Mouse (Mus musculus) lung, postnatal 4 days (tissue): ENCODE data around the gene Lrig1.

Source experiments
- DNase-seq, 2 experiments: peaks; one replicate each; pipeline ENCODE4 v3.0.0; 2021

The Lrig1 gene

DNA sequence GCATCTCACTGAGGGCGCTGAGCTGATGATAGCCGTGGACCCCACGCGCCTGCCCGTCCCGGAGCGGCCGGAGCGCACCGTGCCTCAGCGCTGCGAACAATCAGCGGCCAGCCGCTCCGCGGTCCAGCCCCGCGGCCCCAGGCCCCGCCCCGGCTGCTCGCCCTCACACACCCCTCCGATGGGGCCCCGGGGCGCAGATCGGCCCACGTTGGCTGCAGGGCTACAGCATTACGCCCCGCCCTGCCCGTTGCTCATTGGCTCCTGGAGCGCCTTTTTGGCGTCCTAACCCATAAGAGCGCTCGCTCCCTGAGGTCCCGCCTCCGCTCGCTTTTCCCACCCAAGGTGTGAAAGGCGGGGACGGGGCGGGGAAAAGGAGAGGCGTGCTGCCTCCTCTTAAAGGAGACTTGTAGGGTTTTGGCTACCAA is at the start of gene Lrig1:
Gene Lrig1 (minus strand): TSS at position 92 of the 425 bp plus-strand sequence.
- DNase-seq = peak; percentile 97 to 99

DNA sequence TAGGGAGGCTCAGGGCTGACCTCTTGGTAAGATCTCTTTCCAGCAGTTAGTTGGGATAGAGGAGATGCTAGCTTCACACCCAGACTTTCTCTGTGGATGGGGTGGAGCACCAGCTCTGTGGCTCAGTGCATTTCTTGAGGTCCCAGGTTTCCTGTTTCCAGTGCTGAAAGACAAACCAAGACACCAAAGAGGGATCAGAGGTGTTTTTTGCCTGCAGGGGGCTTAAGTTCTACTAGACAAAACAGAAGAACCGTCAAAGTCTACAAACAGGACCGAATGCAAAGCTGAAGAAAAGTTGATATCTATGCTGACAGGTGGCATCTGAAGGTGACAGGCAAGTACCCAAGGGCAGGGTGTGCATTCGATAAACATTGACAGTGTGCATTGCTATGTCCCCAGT is 49.7 kb upstream of the Lrig1 start:
- no peak for DNase-seq

DNA sequence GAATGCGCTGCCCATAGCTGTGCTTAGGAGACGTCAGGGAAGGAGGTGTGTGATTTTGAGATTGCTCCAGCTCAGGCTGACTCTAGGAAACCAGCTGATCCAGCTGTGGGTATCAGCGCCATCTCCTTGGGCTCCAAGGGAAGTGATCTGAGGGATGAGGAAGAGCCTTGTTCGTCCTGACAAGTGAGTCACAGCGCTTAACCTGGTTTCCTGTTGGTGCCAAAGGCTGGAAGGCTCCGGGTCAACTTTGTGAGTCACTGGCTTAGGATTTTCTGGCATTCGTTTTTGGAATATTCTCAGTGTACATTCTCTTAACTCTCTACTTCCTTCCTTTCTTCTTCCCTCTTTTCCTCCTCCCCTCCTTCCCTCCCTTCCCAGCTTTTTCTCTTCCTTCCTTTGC is 48.4 kb upstream of the Lrig1 start:
- DNase-seq = no peak

DNA sequence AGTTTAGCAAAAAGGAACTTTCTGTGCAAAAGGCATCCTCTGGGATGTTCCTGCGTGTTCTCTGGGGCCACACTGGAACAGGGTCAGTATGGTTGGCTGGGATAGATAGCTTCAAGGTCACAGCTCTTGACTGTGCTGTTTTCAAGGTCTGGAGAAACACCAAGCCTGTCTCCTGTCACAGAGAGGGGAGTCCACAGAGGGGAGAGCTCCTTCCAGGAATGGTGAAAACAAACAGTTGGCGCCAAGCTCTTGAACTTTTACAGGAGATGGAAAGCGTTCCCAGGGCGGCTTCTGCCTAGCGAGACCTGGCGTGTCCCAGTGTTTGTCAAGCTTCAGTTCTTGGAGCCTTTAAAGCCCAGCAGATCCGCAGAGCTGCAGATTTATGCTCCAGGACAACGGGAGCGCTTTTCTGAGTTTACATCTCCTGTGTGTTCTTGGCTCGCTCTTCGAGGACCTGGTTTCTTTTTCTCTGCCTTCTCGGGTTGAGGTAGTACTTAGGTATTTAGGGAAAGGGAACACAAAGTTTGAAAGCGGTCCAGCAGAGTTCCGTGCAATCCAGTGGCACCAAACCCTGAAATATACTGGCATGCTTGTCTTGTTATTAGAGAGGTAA is 40.3 kb upstream of the Lrig1 start:
- no peak for DNase-seq

DNA sequence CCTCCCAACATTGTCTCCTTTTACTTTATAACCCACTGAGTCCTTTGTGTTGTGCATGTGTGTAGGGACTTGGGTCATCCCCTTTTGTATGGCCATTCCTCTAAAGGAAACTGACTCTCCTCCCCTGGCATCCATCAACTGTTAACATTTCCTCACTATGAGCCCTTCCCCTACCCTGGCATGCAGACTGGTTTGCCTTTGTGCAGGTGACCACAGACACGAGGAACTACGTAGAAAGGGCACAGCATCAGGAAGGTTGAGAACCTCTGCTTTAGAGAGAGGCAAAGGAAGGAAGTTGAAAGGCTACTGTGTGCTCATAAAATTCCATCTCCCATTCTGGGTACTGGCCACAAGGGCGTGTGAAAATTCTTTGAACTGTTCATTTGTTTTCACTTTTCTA is 38.7 kb upstream of the Lrig1 start:
- DNase-seq = no peak

DNA sequence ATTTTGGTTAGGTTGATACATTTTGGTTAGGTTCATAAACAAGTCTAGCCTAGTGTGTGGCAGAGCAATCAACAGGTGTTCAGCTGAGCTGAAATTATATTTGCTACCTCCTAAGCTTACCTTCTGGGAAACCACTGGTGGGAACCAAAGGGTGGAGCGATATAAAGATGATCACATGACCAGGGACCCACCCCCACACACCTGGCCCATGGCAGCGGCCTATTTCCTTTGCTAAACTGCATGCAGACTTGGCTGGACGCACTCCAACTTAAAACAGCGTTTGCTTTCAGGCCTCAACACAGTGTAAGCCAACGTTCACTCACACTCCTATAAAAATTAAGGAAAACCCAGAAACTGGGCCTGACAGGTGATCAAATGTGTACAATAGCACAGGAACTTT is 33.9 kb upstream of the Lrig1 start:
- DNase-seq = no peak

DNA sequence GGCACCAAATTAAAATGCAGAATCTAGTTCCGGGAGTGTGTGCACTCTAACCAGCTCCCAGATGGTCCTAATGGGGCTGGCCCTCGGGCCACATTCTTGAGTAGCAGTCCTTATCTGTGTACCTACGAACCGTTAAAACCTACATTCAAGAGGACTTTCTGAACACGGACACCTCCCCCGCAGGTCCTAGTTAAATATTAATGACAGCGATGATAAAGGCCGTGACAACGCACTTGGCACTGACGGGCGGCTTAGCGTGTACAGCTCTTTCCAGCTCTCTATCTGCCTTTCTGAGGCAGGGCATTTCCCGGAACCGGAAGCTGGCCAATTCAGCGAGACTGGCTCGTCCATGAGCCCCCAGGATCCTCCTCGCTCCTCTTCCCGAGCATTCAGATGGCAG is 29.9 kb upstream of the Lrig1 start:
- peak; percentile 38 to 51 for DNase-seq

DNA sequence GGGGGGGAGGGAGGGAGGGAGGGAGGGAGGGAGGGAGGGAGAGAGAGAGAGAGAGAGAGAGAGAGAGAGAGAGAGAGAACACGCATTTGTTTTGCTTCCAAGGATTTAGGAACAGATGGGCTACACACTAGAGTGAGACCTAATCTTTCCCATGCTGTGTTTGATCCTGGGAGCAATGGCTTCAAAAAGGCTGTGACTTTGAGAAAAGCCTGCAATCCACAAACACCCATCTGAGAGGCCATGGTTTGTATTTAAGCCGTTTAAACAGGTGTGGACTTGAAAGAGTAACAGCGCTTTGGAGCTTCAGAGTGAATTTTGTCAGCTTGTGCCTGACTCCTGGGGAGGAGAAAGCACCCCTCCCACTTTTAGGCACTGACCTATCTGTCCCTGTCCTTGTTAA is 29.2 kb upstream of the Lrig1 start:
- no peak for DNase-seq

DNA sequence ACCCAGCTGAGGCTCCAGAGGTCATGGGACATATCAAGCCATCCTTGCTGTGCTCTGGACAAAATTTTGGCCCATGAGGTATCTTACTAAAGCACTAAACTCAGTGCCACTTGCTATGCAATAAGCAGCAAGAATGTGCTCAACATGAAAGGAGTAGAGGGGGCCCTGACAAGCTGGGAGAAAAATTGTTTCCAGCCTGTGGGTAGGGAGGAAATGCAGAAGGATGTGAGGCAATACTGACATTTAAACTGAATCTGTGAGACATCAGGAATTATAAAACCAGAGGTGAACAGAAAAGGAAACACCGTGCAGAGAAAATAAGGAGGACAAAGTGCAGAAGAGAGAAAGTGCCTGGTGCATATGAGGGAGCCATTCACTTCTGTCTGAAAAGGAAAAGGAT is 24.7 kb upstream of the Lrig1 start:
- no peak for DNase-seq

DNA sequence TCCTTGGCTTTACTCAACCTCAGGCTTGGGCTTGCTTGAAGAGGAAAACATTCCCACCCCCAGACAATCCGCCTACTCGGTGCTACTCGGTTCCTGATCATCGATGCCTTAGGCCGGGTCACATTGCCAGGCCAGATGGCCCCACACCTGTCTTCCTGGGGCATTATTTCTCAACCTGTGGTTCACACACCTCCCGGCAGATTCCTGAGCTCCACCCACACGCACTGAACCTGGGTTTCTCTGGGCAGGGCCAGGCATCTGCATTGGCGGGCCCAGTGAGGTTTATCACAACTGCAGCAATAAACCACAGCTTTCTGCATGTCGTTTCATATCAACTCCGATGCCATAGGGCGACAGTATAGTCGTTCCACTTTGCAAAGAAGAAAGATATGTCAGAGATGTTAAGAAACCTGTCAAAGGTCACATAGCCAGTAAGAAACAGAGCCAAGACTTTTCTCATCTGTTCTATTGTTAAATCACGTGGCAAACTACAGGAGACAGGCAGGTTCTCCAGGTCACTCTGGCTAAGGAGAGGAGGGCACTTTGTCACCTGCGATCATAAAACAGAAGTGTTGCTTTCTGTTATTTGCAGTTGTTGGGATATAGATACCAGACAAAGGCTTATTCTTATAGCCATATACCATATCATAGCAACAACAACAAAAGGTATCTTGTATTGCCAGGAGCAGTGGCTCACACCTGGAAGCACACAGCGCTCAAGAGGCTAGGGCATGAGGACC is 18.8 kb upstream of the Lrig1 start:
- no peak for DNase-seq

DNA sequence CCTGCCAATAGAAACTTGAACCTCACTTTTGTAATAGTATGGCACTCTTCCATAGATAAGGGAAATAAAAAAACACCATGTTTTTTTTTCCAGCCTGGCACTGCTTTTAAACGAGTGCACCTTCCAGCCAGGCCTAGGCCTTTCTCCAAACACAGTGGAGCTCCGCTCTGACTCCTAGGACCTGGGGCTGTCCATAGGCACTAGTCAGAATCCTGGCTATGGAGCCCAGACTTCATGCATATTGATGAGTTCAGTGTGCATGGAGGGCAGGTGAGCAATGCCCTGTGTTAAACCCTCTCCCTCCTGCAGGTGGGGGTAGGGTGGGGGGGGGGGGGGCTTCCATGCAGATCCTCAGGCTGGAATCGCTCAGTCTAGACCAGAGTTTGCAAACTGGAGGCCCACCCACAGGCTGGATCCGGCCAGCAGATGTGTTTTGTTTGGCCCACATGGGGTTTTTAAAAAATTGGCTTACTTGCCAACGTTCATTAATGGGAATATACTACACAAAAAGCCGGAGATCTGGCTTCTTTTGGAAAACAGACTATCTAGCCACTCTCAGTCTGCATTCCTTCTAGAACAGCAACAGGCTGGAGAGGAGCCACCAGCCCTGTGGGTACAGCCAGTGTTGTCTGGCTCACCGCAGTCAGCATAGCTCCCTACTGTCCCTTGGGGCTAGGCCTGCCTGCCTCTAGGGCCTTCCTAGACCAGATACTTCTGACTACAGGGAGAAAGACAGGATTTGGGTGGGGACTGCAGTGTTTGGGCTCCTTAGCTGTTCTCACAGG is 17.9 kb upstream of the Lrig1 start:
- peak; percentile 34 to 77 for DNase-seq

DNA sequence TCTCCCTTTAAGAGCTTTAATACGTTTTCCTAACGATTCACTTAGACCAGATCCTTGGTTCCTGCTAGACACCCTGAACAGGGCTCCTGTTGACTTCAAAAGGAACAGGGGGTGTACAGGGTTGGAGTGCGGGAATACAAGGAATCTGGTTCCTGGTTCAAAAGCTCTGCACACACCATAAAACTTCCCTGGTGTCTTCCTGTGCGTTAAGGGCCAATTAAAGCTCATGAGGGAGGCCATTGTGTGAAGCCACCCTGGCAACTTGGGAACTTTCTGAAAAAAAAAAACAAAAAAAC is 15.6 kb upstream of the Lrig1 start:
- no peak for DNase-seq

DNA sequence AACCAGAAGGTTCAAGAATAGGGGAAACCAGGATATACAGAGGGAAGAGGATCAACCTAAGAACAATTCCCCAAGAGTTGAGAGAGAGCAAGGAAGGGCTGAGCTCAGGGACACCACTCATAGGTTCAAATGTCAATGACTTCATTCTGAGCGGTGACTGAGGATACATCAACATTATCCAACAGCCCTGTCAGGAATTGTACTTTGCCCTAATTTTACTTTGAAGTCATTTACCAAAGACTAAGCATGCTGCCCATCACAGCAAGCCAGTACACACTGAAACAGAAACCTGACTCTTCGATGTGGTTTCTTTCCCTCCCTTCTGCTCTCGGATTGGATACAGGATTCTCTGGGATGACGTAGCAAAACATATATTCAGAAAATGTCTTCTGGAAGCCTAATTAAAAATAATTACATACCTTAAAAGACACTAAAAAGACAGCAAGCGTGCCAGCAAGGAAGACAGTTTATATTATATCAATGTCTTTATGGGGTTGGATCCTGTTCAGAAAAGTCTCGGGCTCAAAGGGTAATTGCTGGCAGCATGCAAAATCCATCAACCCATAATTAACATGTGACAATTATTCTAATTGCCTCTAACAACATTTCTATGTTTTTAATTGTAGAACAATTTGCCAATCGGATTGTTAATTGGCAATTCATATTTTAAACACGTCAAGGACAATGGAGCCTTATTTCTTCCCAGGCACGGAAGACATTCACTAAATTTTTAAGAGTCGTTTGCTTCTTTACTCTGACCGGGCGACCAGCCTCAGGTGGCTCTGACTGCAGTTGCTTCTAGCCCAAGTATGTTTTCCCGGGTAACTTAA is 15.1 kb upstream of the Lrig1 start:
- no peak for DNase-seq

DNA sequence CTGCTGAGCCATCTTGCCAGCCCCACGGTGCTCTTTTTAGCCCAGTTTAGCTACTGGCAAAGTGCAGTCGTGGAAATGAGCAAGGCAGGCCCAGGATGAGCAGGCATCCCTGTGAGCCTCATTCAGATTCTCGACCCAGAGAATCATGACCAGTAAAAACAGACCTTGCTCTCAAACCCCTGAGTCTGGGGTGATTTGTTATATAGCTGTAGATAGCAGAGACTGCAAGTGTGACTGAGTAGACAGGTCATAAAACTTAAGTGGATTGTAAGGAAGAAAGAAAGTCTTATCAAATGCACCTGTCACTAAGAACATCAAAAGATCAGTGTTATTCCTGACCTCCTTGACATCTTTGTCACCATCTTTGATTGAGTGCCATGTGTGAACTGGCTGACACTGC is 9.9 kb upstream of the Lrig1 start:
- DNase-seq = no peak

DNA sequence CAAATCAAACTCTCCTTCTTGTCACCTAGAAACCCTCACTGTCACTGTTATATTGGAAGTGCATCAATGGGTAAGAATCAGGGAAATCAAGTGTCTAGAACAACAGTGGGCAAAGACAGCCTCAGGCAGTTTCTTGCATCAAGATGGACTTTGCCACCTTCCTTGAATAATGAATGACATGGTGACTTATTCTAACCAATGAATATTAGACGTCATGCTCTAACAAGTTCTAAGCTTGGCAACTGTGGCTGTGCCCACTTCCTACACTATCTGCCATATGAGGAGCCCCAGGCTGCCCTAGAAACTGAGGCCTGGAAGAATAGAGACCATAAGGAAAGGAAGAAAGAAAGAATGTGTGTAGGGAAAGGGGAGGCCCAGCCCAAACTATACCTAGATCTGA is 9.2 kb upstream of the Lrig1 start:
- no peak for DNase-seq

DNA sequence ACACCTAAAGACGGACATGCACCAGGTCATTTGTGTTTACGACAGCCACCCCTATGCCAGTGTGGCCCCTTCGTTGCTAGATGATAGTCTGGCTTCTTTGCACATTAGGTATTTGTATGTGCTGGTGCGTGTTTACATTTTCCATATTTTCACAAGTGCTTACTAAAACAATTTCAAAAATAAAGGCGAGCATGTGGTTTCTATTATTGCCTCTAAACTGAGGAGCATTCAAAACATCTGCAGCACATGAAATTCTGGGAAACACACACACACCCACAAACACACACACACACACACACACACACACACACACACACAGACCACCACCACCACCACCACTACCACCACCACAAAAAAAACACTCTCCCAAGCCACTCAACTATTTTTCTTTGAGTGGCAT is 7.3 kb upstream of the Lrig1 start:
- no peak for DNase-seq

DNA sequence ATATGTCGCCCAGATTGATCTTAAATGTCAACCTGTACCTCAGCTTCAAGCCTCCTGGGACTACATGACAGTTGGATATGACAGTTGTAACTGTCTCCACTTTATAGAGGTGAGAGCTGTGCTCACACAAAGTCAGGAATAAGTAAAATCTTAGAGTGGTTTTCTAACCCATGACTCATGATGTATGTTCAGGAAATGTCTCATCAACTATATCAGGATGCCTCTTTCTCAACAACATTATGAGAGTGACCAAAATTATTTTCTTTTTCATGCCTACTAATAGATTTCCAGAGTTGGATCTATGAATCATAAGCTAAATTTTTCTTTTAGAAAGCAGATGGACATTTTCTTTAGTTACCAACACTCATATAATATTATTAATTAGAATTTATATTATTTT is 6.0 kb upstream of the Lrig1 start:
- DNase-seq = no peak

DNA sequence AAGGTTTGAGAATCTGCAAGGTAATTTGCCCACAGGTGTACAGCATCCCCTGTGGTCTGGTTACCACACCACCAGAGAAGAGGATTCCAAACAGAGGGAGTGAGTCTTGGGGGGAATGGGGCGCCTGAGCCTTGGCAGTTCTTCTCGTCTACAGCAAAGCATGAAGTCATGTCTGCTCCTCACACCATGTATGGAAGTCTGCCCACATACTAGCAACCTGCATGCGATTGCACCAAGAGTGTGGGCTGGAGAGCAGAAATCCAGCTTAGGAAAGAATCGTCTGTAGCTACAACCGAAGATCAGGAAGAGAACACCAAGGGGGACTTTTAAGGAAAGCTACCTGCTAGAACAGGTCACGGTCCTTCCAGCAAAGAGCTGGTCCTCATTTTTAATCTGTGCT is 3.0 kb upstream of the Lrig1 start:
- DNase-seq = no peak

DNA sequence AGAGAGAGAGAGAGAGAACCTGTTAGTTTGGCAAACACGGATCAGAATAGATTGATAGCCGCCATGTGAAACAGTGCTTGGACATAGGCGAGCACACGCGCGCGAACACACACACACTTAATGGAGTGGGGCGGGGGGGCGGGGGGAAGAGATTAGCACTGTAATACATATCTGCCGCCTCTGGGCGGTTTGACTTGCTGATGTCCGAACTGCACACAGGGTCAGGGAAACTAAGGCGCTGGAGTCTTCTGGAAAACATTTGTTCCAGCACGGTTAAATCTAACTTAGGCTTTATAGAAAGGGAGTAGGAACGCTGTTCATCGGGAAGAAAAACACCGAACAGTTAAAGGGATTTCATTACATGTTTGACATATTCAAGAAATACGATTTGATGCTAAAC is 1.1 kb upstream of the Lrig1 start:
- DNase-seq = peak in 1 of 2 experiments; percentile 20

DNA sequence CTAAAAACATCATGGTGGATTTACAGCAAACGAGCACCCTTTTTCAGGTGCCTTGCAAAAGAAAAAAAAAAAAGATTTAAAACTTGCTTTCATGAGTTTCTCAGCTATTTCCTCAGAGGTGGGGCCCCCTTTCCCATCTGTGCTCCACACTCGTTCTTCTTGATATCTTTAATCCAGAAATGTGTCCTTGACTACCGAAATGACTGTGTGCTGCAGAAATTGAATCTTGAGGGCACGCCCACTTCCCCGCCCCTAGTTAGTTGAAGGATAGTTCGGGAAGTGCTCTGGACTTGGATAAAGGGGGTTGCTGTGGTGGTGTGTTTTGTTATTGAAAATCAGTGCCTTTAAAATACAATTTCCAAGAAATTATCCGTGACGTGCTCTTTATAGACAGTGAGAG is 654 bp upstream of the Lrig1 start:
- DNase-seq = peak; percentile 72

DNA sequence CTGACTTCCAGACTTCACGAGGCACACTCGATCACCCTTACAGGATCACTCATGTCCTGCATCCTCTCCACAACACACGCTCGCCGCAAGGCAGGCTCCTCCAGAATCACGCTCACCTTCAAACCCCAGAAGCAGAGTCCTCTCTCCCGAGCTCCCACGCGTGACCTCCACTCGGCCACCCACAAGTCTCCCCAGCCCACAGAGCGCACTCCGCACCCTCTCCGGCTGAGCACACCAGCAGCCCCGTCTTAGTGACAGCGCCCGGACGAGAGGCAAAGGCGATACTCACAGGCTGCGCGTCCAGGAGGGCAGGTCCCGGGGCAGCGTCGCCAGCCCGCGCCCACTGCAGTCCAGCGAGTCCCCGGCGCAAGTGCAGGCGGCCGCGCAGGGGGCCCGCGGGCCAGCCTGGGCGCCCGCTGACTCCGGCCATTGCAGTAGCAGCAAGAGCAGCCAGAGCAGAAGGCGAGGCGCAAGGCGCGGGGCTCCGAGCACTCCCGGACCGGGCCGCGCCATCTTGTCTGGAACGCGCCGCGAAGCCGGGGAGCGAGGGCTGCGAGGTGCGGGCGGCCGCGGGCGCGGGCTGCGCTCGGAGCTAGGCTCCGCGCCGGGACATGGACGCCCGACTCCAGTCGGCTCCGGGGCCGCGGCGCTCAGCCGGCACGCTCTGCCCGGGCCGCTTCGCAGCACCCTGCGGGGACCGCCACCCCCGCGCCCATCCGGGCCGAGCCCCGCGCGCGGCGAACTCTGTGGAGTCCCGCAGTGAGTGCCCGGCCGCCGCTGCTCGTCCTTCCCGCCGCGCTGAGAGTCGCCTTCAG is 578 bp downstream of the Lrig1 start:
- peak; percentile 56 to 72 for DNase-seq

DNA sequence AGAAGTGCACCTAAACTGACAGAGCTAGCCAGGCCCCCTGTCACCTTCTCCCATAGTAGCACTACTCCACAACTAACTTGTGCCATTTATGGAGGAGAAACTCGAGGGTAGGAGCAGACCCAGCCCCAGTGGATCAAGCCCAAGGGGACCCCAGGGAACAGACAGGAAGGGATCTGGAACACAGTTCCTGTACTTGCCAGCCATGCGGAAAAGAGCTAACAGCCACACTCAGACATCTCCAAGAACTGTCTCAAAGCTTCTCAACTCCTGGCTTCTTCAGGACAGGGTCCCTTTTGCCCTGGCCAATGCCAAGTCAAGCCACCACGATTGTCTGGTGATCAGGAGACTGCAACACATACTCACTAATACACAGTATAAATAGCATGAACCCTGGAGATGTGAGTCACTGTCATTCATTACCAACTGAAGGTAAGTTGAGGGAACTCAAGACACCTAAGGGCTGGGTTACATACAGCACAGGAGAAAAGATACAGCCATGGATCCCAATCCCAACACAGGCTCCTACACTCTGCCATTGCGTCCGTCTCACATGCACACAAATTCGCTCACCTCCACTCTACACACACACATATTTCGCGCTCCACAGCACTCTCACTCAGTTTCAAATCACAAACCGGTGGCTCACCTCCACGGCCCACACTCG is 1.3 kb downstream of the Lrig1 start:
- DNase-seq = no peak
